Mouse (Mus musculus) midbrain, postnatal 0 days (tissue): ENCODE measurements around the gene Pxn. TPM values are rescaled to one million over a fixed set of nuclear protein-coding genes. Genes with fewer than 3 reads are reported as not detected.

ENCODE experiments used
- ATAC-seq: fragments of 200-750 bp; cut with Nextera tagmentation; 2 replicates; pipeline ENCODE4 v1.8.0; 2017; ENCODE audit warnings: moderate number of reproducible peaks, mild to moderate bottlenecking, moderate TSS enrichment, moderate library complexity; ENCODE audit not compliant: low FRiP score
- DNase-seq: peaks from one replicate; pipeline ENCODE4 v3.0.0-alpha.2; 2015; ENCODE audit warnings: low spot score
- H3K27ac ChIP-seq: fragments of 300-500 bp; sonication (generic); 2 replicates; pipeline ENCODE4 v1.5.1; 2014; ENCODE audit warnings: low read depth, mild to moderate bottlenecking, low read length, mixed read lengths
- H3K27me3 ChIP-seq: fragments of 300-500 bp; sonication (generic); 2 replicates; pipeline ENCODE4 v1.6.1; 2014; ENCODE audit warnings: low read length, control low read depth, mixed read lengths; ENCODE audit not compliant: insufficient read depth
- H3K36me3 ChIP-seq: fragments of 300-500 bp; sonication (generic); 2 replicates; pipeline ENCODE4 v1.6.1; 2014; ENCODE audit warnings: low read length, control low read depth, mixed read lengths; ENCODE audit not compliant: insufficient read depth
- H3K4me1 ChIP-seq: fragments of 300-500 bp; sonication (generic); 2 replicates; pipeline ENCODE4 v1.6.1; 2014; ENCODE audit warnings: mild to moderate bottlenecking, control low read depth, antibody characterized with exemption, low read length, mixed read lengths; ENCODE audit not compliant: insufficient read depth
- H3K4me2 ChIP-seq: fragments of 300-500 bp; sonication (generic); 2 replicates; pipeline ENCODE4 v1.6.1; 2014; ENCODE audit warnings: low read depth, mild to moderate bottlenecking, low read length, mixed read lengths; ENCODE audit not compliant: poor library complexity, severe bottlenecking
- H3K4me3 ChIP-seq: fragments of 300-500 bp; sonication (generic); 2 replicates; pipeline ENCODE4 v1.5.1; 2014; ENCODE audit warnings: low read depth, mild to moderate bottlenecking, low read length, moderate library complexity
- H3K9ac ChIP-seq: fragments of 300-500 bp; sonication (generic); replicated peaks from 2 replicates; pipeline ENCODE4 v1.6.1; 2014; ENCODE audit warnings: mild to moderate bottlenecking, low read length, moderate library complexity, mixed read lengths; ENCODE audit not compliant: poor library complexity, severe bottlenecking
- H3K9me3 ChIP-seq: fragments of 300-500 bp; sonication (generic); 2 replicates; pipeline ENCODE4 v1.6.1; 2016; ENCODE audit warnings: low read length, control low read depth
- CTCF ChIP-seq: IDR thresholded peaks from 2 replicates; pipeline ENCODE4 v1.5.1; 2016; ENCODE audit warnings: antibody characterized with exemption, mild to moderate bottlenecking
- WGBS: fragments of 180-500 bp; shearing (Covaris S2); extraction: QIAGEN DNeasy Blood & Tissue Kit; methylation state at CpG from one replicate; pipeline ENCODE4 v1.1.7; 2014; 5-methylcytosine and 5-hydroxymethylcytosine counted together
- polyA plus RNA-seq: library from polyadenylated mRNA; unstranded; fragments of >200 nt; fragmentation: Nextera tagmentation; extraction: Ambion mirVana; gene quantifications from 2 replicates; pipeline ENCODE4 v1.2.1, GENCODE M21; 2015
- total RNA-seq: library from RNA; depleted of rRNA; stranded (reverse); fragments of >200 nt; gene quantifications from 2 replicates; pipeline ENCODE4 v1.2.3, GENCODE M21; 2014

Pxn gene
- total and polyA plus RNA-seq, 2 experiments from 2014 or later, result 15.9 to 39.4 TPM

DNA sequence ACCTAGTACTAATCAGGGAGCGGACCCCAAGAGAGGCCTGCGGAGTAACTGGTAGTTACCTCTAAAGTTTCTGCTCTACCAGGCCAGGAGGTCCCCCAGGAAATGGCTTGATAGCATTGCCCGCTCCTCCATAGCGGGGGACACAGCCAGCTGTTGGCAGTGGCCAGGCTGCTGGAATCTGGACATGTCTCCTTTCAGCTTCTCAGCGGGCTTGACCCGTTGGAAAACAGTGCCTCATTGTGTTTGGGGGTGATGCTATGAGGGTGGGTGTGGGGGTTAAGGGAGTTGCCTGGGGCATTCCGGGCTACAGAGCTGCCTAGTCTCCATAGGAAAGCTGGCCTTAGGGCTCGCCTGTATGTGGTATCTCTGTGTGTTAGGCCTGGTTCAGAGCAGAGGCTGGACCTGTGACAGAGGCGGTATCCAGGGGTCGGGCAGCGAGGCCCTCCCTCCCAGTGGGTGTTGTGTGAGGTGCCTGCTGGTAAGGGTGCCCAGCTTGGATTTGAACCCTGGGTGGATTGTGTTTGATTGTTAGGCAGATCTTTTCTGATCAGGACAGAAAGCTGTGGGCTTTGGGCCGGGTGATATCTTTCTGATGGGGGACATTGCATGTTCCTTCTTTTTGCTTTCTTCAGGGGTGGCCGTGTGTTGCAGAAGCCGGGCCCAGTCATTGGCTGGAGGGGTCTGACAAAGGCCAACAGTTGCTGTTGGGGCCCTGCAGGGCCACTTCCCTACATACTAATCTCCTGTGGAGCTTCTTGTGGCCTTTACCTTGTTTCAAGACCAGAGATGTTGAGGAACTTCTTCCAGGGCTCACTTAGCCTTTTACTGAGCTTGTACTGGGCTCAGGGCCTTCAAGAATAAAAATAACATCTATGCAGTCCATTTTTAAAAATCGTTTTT is 3.6 kb downstream of the Pxn start:
- Histone ChIP-seq H3K9ac (peak overlapping the region; percentile 19; the same call in 1 of the 2 replicates), H3K4me1 (peaks cover 20% of the 10 kb centered on the region), H3K9me3 (no peaks in the 10 kb centered on the region), H3K27ac (peak overlapping the region; percentile 43; the same call in 1 of the 2 replicates), H3K36me3 (no peaks in the 10 kb centered on the region), H3K27me3 (no peaks in the 10 kb centered on the region), H3K4me3 (no peak overlapping the region), H3K4me2 (peak overlapping the region; percentile 96)
- 58% methylated on average over 15 of the region's 15 CpGs for WGBS
- ATAC-seq (no peak), DNase-seq (peak; percentile 43)
- TF ChIP-seq CTCF, result no peak

DNA sequence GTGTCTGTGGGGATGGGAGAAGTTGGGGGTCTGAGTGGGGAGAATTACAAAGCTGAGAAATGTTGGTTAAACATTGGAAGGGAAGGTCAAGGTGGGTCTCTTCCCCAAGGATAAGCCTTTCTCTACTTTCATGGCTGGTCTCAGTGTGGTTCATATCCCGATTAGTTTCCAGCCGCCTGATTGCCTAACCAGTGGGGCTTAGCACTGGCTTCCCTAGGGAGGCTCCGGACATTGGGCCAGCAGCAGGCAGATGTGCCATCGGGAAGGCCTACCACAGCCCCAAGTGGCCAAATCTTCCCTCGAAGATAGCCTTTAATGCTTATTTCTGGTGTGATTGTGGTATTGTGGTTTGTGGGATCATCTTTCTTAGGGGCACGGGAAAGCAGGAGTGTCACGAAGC is 5.9 kb downstream of the Pxn start:
- DNase-seq (no peak), ATAC-seq (no peak)
- WGBS, result 91% methylated on average over 7 of the region's 7 CpGs
- Histone ChIP-seq H3K36me3 (no peaks in the 10 kb centered on the region), H3K9me3 (no peaks in the 10 kb centered on the region), H3K27me3 (no peaks in the 10 kb centered on the region), H3K9ac (no peak overlapping the region), H3K4me1 (peaks cover 16% of the 10 kb centered on the region), H3K27ac (no peak overlapping the region), H3K4me2 (no peak overlapping the region), H3K4me3 (no peak overlapping the region)
- no peak for TF ChIP-seq CTCF

DNA sequence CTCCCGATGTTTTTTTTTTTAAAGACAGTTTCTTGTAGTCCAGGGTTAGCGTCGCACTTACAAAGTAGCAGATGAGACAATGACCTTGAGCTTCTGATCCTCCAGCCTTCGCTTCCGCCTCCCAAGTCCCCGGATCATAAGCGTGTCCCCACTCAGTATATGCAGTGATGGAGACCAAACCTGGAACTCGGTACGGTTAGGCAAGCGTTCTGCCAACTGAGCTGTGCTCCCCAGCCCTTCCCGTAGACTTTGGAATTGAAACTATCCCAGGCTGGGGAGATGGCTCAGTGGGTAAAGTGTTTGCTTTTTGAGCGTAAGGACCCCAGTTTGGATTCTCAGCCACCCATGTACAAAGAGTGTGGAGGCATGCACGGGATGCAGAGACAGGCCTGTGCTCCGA is 6.8 kb downstream of the Pxn start:
- TF ChIP-seq CTCF, result no peak
- 97% methylated on average over 14 of the region's 14 CpGs for WGBS

DNA sequence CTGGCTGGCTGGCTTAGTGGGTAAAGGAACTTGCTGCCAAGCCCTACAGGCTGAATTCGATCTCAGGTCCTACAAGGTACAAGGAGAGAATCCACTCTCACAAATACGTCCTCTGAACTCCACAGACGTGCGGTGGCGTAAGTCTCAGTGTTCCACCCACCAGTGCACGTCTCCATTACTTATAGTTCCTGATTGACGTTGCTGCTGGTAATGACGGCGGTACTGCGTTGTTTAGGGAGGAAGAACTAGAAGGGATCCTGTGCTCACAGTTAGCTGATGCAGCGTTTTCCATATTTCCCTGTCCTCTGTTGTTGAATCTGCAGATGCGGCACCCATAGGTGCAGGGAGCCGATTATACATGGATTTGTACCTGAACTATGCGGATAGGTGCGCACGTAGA is 7.2 kb downstream of the Pxn start:
- DNase-seq (no peak), ATAC-seq (no peak)
- 95% methylated on average over 16 of the region's 16 CpGs for WGBS
- Histone ChIP-seq H3K27ac (no peak overlapping the region), H3K9me3 (no peaks in the 10 kb centered on the region), H3K4me2 (no peak overlapping the region), H3K9ac (no peak overlapping the region), H3K4me1 (peaks cover 3% of the 10 kb centered on the region), H3K36me3 (no peaks in the 10 kb centered on the region), H3K4me3 (no peak overlapping the region), H3K27me3 (no peaks in the 10 kb centered on the region)
- no peak for TF ChIP-seq CTCF

More for the DNA sequence above, 6.8 kb downstream of the Pxn start:
- no peak overlapping the region for H3K4me2 ChIP-seq
- H3K27ac ChIP-seq, result no peak overlapping the region
- H3K4me1 ChIP-seq, result peaks cover 8% of the 10 kb centered on the region
- ATAC-seq, result no peak
- no peaks in the 10 kb centered on the region for H3K27me3 ChIP-seq
- H3K36me3 ChIP-seq, result no peaks in the 10 kb centered on the region
- DNase-seq, result no peak
- H3K4me3 ChIP-seq, result no peak overlapping the region
- no peak overlapping the region for H3K9ac ChIP-seq
- H3K9me3 ChIP-seq, result no peaks in the 10 kb centered on the region

DNA sequence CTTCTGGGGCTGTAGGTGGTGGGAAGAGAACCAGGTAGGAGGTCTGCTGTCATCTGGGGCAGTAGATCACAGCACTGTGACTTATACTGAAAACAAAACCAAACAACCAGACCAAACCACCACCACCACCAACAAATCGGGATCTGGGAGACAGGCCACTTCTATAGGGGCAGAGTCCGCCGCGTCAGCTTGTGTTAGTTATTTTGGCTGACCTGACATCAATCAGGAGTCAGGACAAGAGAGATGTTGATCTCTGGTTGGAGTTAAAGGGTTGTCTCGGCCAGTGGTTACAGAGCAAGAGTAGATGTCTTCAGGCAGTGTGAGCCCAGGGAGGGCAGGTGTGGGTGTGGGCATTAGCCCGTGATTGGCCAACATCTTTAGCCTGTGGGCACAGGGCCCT is 7.9 kb downstream of the Pxn start:
- no peaks in the 10 kb centered on the region for H3K9me3 ChIP-seq
- 90% methylated on average over 6 of the region's 6 CpGs for WGBS
- H3K4me3 ChIP-seq, result no peak overlapping the region
- DNase-seq (no peak), ATAC-seq (no peak)
- H3K9ac ChIP-seq, result no peak overlapping the region
- no peak overlapping the region for H3K4me2 ChIP-seq
- no peaks in the 10 kb centered on the region for H3K27me3 ChIP-seq
- TF ChIP-seq CTCF, result no peak
- no peaks in the 10 kb centered on the region for H3K36me3 ChIP-seq
- no peaks in the 10 kb centered on the region for H3K4me1 ChIP-seq
- H3K27ac ChIP-seq, result no peak overlapping the region; the same call in 1 of the 2 replicates

DNA sequence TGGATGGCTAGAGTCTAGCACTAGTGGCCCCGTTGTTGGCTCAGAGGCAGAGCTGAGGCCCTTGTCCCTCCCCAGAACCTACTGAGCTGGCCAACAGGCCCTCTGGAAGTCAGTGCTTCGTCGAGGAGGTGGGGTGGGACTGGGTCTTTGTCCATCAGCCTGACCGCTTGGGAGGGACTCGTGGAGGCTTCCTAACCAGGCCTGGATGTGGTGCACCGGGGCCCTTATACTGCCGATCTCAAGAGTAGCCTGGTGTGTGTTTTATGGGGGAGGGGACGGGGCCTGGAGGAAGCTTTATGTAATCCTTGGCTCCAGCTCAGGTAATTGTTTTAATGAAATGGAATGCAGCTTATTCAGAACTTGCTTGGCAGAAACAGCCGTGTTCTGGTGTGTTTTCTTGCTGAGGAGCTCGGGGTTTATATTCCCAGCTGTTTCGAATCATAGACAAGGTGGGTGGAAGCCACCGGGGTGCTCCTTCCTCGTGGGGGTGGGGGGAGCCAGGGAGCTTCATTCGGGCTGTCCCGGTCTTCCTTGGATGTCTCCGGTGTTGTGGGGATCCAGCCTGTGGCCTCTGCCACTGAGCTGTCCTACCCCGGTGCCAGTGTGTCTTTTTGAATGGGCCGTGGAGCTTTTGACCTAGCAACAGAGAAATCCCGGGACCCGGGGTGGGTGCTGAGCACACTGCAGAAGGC is 8.6 kb downstream of the Pxn start:
- no peak overlapping the region for H3K4me2 ChIP-seq

More for the DNA sequence above, 8.6 kb downstream of the Pxn start:
- Histone ChIP-seq H3K36me3 (no peaks in the 10 kb centered on the region), H3K27me3 (no peaks in the 10 kb centered on the region), H3K27ac (no peak overlapping the region; the same call in 1 of the 2 replicates), H3K9ac (no peak overlapping the region), H3K9me3 (no peaks in the 10 kb centered on the region), H3K4me3 (no peak overlapping the region), H3K4me1 (no peaks in the 10 kb centered on the region)
- no peak for ATAC-seq
- no peak for TF ChIP-seq CTCF
- WGBS, result 60% methylated on average over 20 of the region's 20 CpGs
- no peak for DNase-seq
